Mouse (Mus musculus): ENCODE results near the gene Vash1. TPM values are rescaled to one million over a fixed set of nuclear protein-coding genes. Genes with fewer than 3 reads are reported as not detected.

The Vash1 gene
- polyA plus RNA-seq, 1 experiment from 2014 or later = 8.1 TPM

DNA sequence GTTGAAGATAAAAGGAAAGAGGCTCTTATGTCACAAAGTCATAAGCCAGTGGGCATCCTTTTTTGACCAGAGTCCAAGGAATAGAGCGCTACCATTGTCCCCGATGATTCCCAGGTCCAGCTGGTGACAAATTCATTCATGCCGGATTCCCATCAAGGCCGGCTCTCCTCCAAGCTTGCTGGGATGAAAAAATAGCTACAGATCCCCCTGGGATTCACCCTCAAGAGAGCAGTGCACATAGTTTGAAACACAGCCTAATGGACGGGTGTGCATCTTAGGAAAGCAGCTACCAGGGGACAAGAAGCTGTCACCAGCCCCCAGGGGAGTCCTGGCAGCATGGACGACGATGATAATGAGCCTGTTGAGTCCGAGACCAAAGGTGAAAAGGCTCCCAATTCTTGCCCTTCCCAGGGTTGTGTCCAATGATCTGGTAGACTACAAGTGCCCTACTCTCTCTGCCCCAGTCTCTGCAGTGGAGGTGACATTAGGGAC is 55.9 kb downstream of the Vash1 start, which contains the start of gene Lrrc74a:
Lrrc74a (plus strand) TSS at position 51 of the 492 bp plus-strand sequence.
- WGBS = 85% methylated on average over 8 of the region's 8 CpGs
- H3K4me3 ChIP-seq (ENCODE audit: low read length) = no peak within 1 kb of the TSS

More for the DNA sequence above, 55.9 kb downstream of the Vash1 start, which contains the start of gene Lrrc74a:
- no peak for ATAC-seq (ENCODE audit: low FRiP score, low TSS enrichment)
- Histone ChIP-seq H3K36me3 (ENCODE audit: insufficient read depth, low read length) (no peaks in the 10 kb centered on the region), H3K9me3 (ENCODE audit: low read length) (no peaks in the 10 kb centered on the region), H3K4me1 (ENCODE audit: insufficient read depth, low read length) (no peaks in the 10 kb centered on the region), H3K27ac (ENCODE audit: low read length) (no peak within 1 kb of the TSS), H3K27me3 (ENCODE audit: insufficient read depth, low read length) (no peaks in the 10 kb centered on the region), H3K9ac (replicated peaks; ENCODE audit: low read length) (no peak within 1 kb of the TSS), H3K4me2 (replicated peaks; ENCODE audit: low read depth, low read length) (no peak within 1 kb of the TSS)

Other genes with a start within 250 kb of the Vash1 start
- gene Angel1, start 47.8 kb downstream of the Vash1 start, polyA plus RNA-seq (2015; fragmentation: Nextera tagmentation; extraction: Ambion mirVana) = 11.7 and 11.9 TPM in 2 replicates
- gene Lrrc74a, start 55.7 kb downstream of the Vash1 start, polyA plus RNA-seq (2015; fragmentation: Nextera tagmentation; extraction: Ambion mirVana) = not detected in 2 replicates
- 30.3 and 30.4 TPM in 2 replicates for gene Irf2bpl, start 206.1 kb downstream of the Vash1 start, polyA plus RNA-seq (2015; fragmentation: Nextera tagmentation; extraction: Ambion mirVana)